Mouse (Mus musculus): ENCODE measurements around the gene Cox19. TPM values are rescaled to one million over a fixed set of nuclear protein-coding genes. Genes with fewer than 3 reads are reported as not detected.

Gene Cox19
- total and polyA plus RNA-seq, 3 experiments = 53.0 to 73.2 TPM; not detected in 1

DNA sequence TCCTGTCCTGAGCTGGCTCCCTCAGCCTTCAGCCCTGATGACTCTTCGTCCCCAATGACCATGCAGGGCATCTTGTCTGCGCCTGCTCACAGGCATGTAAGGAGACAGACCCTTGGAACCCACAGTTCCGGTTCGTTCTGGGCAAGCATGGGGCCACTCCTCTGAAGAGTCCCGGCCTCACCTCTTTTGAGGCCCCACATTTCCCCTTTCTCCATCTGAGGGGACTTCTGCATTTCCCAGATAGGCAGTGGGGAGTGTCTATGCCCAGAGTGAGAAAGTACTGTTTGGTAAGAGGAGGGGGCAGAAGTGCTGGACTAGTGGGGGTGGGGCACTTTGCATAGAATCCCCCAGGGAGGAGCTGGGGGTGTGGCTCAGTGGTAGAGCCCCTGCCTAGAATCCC lies 64.1 kb downstream of the Cox19 start (continued):
- no peak for TF ChIP-seq ZNF384 (IDR thresholded peaks at IDR 0.05; ENCODE audit: low read depth, low read length)

Other genes with a start within 250 kb of the Cox19 start
- not detected in 2 replicates for gene Prkar1b, start 201.4 kb downstream of the Cox19 start, total RNA-seq (2012; rRNA removed)
- gene Prkar1b, start 201.4 kb downstream of the Cox19 start, polyA plus RNA-seq (2012; ENCODE audit: insufficient read depth in 1 of 2, insufficient read length in 2 of 2, low read depth in 1 of 2, low replicate concordance in 2 of 2, missing spikeins in 1 of 2) = not detected
- 17.0 and 20.1 TPM in 2 replicates for gene Dnaaf5, start 201.2 kb downstream of the Cox19 start, total RNA-seq (2012; rRNA removed)
- gene Dnaaf5, start 201.2 kb downstream of the Cox19 start, polyA plus RNA-seq (2012; ENCODE audit: insufficient read depth in 1 of 2, insufficient read length in 2 of 2, low read depth in 1 of 2, low replicate concordance in 2 of 2, missing spikeins in 1 of 2) = 10 to 100 TPM in 1 of 2 experiments, not detected in 1; 35.4 TPM
- 71.1 and 71.3 TPM in 2 replicates for gene Sun1, start 150.8 kb downstream of the Cox19 start, total RNA-seq (2012; rRNA removed)
- gene Sun1, start 150.8 kb downstream of the Cox19 start, polyA plus RNA-seq (2012; ENCODE audit: insufficient read depth in 1 of 2, insufficient read length in 2 of 2, low read depth in 1 of 2, low replicate concordance in 2 of 2, missing spikeins in 1 of 2) = 10 to 100 TPM in 1 of 2 experiments, not detected in 1; 79.0 TPM
- gene Get4, start 99.1 kb downstream of the Cox19 start, total RNA-seq (2012; rRNA removed) = 108 and 117 TPM in 2 replicates
- 100 to 1,000 TPM in 1 of 2 experiments, not detected in 1; 180 TPM for gene Get4, start 99.1 kb downstream of the Cox19 start, polyA plus RNA-seq (2012; ENCODE audit: insufficient read depth in 1 of 2, insufficient read length in 2 of 2, low read depth in 1 of 2, low replicate concordance in 2 of 2, missing spikeins in 1 of 2)
- gene Adap1, start 25.8 kb downstream of the Cox19 start, total RNA-seq (2012; rRNA removed) = 38.3 and 52.9 TPM in 2 replicates
- 10 to 100 TPM in 1 of 2 experiments, not detected in 1; 59.8 TPM for gene Adap1, start 25.8 kb downstream of the Cox19 start, polyA plus RNA-seq (2012; ENCODE audit: insufficient read depth in 1 of 2, insufficient read length in 2 of 2, low read depth in 1 of 2, low replicate concordance in 2 of 2, missing spikeins in 1 of 2)
- not detected in 2 replicates for gene Cyp2w1, start 1.2 kb upstream of the Cox19 start, total RNA-seq (2012; rRNA removed)
- gene Cyp2w1, start 1.2 kb upstream of the Cox19 start, polyA plus RNA-seq (2012; ENCODE audit: insufficient read depth in 1 of 2, insufficient read length in 2 of 2, low read depth in 1 of 2, low replicate concordance in 2 of 2, missing spikeins in 1 of 2) = not detected
- gene Gpr146, start 26.3 kb upstream of the Cox19 start, total RNA-seq (2012; rRNA removed) = 0.92 and 2.1 TPM in 2 replicates
- 1 to 10 TPM in 1 of 2 experiments, not detected in 1; 4.5 TPM for gene Gpr146, start 26.3 kb upstream of the Cox19 start, polyA plus RNA-seq (2012; ENCODE audit: insufficient read depth in 1 of 2, insufficient read length in 2 of 2, low read depth in 1 of 2, low replicate concordance in 2 of 2, missing spikeins in 1 of 2)
- gene C130050O18Rik, start 53.9 kb upstream of the Cox19 start, total RNA-seq (2012; rRNA removed) = 0.10 and 0.12 TPM in 2 replicates
- under 1 TPM in 1 of 2 experiments, not detected in 1; 0.21 TPM for gene C130050O18Rik, start 53.9 kb upstream of the Cox19 start, polyA plus RNA-seq (2012; ENCODE audit: insufficient read depth in 1 of 2, insufficient read length in 2 of 2, low read depth in 1 of 2, low replicate concordance in 2 of 2, missing spikeins in 1 of 2)
- 0.07 and 0.15 TPM in 2 replicates for gene Gper1, start 71.7 kb upstream of the Cox19 start, total RNA-seq (2012; rRNA removed)
- under 1 TPM in 1 of 2 experiments, not detected in 1; 0.07 TPM for gene Gper1, start 71.7 kb upstream of the Cox19 start, polyA plus RNA-seq (2012; ENCODE audit: insufficient read depth in 1 of 2, insufficient read length in 2 of 2, low read depth in 1 of 2, low replicate concordance in 2 of 2, missing spikeins in 1 of 2)
- gene 3110082I17Rik, start 109.1 kb upstream of the Cox19 start, total RNA-seq (2012; rRNA removed) = 43.2 and 58.1 TPM in 2 replicates
- gene 3110082I17Rik, start 109.1 kb upstream of the Cox19 start, polyA plus RNA-seq (2012; ENCODE audit: insufficient read depth in 1 of 2, insufficient read length in 2 of 2, low read depth in 1 of 2, low replicate concordance in 2 of 2, missing spikeins in 1 of 2) = 10 to 100 TPM in 1 of 2 experiments, not detected in 1; 79.5 TPM
- gene Zfand2a, start 133.1 kb upstream of the Cox19 start, total RNA-seq (2012; rRNA removed) = 12.4 and 13.8 TPM in 2 replicates
- gene Zfand2a, start 133.1 kb upstream of the Cox19 start, polyA plus RNA-seq (2012; ENCODE audit: insufficient read depth in 1 of 2, insufficient read length in 2 of 2, low read depth in 1 of 2, low replicate concordance in 2 of 2, missing spikeins in 1 of 2) = 10 to 100 TPM in 1 of 2 experiments, not detected in 1; 15.3 TPM
- gene Uncx, start 192.1 kb upstream of the Cox19 start, total RNA-seq (2012; rRNA removed) = not detected in 2 replicates
- not detected for gene Uncx, start 192.1 kb upstream of the Cox19 start, polyA plus RNA-seq (2012; ENCODE audit: insufficient read depth in 1 of 2, insufficient read length in 2 of 2, low read depth in 1 of 2, low replicate concordance in 2 of 2, missing spikeins in 1 of 2)